Mouse (Mus musculus) neural tube, embryonic 12.5 days (tissue): ENCODE data around the gene Imp3. TPM values are rescaled to one million over a fixed set of nuclear protein-coding genes. Genes with fewer than 3 reads are reported as not detected.
A peak's percentile ranks its signal among the peaks of the same experiment; 100 is the strongest.
"Not testable (repeated sequence)": the region's sequence is repeated elsewhere in the genome, so short reads cannot be mapped to it uniquely, and the experiment has no call there.

Experiments
- ATAC-seq: fragments of 200-750 bp; cut with Nextera tagmentation; 2 replicates; pipeline ENCODE4 v1.8.0; 2017; ENCODE audit warnings: low read depth, mild to moderate bottlenecking, moderate TSS enrichment, moderate library complexity; ENCODE audit not compliant: low FRiP score
- H3K27ac ChIP-seq: fragments of 300-500 bp; sonication (generic); 2 replicates; pipeline ENCODE4 v1.5.1; 2016
- H3K27me3 ChIP-seq: fragments of 300-500 bp; sonication (generic); replicated peaks from 2 replicates; pipeline ENCODE4 v1.6.1; 2016; ENCODE audit warnings: mild to moderate bottlenecking
- H3K36me3 ChIP-seq: fragments of 300-500 bp; sonication (generic); 2 replicates; pipeline ENCODE4 v1.6.1; 2016; ENCODE audit warnings: mild to moderate bottlenecking
- H3K4me1 ChIP-seq: fragments of 300-500 bp; sonication (generic); 2 replicates; pipeline ENCODE4 v1.6.1; 2016
- H3K4me2 ChIP-seq: fragments of 300-500 bp; sonication (generic); replicated peaks from 2 replicates; pipeline ENCODE4 v1.6.1; 2016; ENCODE audit warnings: mild to moderate bottlenecking
- H3K4me3 ChIP-seq: fragments of 300-500 bp; sonication (generic); 2 replicates; pipeline ENCODE4 v1.5.1; 2016
- H3K9ac ChIP-seq: fragments of 300-500 bp; sonication (generic); 2 replicates; pipeline ENCODE4 v1.6.1; 2016; ENCODE audit warnings: mild to moderate bottlenecking
- H3K9me3 ChIP-seq: fragments of 300-500 bp; sonication (generic); 2 replicates; pipeline ENCODE4 v1.6.1; 2016; ENCODE audit warnings: mild to moderate bottlenecking
- WGBS: fragments of 180-500 bp; shearing (Covaris S2); methylation state at CpG from one replicate; pipeline ENCODE4 v1.1.7; 2016; 5-methylcytosine and 5-hydroxymethylcytosine counted together
- polyA plus RNA-seq: library from polyadenylated mRNA; unstranded; fragments of >200 nt; fragmentation: Nextera tagmentation; extraction: Ambion mirVana; gene quantifications from 2 replicates; pipeline ENCODE4 v1.2.1, GENCODE M21; 2016

The Imp3 gene
- polyA plus RNA-seq, 1 experiment from 2014 or later = 67.8 TPM

DNA sequence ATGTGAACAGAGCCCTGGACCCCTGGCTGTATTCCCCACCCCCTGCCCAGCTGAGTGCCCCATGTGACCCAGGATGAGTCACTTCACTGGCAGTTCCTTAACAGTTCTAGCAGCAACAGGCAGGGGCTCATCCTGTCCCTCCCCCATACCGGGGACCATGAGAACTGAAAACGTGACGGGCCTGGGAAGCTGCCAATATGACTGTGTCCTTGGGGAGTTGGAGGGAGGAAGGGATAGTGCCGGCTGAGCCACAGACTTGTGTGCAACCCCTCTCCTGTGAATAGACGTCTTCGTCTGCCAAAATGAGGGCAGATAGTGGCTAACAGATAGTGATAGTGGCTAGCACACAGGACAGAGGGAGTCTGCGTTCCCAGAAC is 12.6 kb upstream of the Imp3 start:
- H3K9me3 ChIP-seq = no peaks in the 10 kb centered on the region
- H3K27ac ChIP-seq = no peak overlapping the region
- H3K4me1 ChIP-seq = peaks cover 44% of the 10 kb centered on the region
- peak overlapping the region; percentile 13 for H3K9ac ChIP-seq
- 0 out of 2 replicates have a peak overlapping the region, but pooled peaks have one; percentile 1 for H3K4me3 ChIP-seq
- H3K36me3 ChIP-seq = peaks cover 9% of the 10 kb centered on the region
- 37% methylated on average over 7 of the region's 7 CpGs for WGBS
- H3K27me3 ChIP-seq = no peaks in the 10 kb centered on the region; the same call in 1 of the 2 replicates
- 0 out of 2 replicates have a peak, but pooled peaks have one; percentile 19 for ATAC-seq
- H3K4me2 ChIP-seq = peak overlapping the region; percentile 46

DNA sequence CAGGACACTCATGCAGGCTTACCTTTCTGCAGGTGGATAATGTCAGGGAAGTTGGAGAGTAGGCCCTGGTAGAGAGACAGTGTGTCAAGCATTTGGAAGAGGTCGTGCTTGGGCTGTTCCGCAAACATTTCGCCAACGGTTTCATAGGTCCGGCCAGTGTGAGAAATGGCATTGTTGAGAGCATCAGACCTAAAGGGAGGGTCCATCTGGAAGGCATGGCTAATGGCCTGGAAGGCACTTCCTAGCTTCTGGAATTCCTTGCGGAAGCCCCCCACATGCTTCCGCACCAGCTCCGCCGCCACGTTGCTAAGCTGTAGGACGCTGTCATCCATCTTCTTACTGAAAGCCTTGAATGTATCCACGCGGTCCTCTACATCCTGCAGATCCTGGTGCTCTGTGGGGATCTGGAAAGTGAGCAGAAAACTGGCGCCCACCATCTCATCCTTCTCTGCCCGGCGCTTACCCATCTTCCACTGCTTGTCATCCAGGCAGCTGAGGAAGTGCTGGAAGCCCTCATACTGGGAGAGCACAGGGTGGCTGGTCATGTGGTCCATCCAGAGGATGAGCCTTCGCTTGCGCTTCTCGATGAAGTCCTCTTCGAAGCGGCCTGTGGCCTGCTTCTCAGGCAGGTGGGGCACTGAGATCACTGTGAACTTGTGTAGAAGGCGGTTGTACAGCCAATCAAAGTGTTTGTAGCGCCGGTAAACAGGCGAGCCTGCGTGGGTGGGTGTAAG is 11.8 kb upstream of the Imp3 start:
- Histone ChIP-seq H3K4me1 (peaks cover 44% of the 10 kb centered on the region), H3K27ac (no peak overlapping the region), H3K9me3 (no peaks in the 10 kb centered on the region), H3K4me2 (peak overlapping the region; percentile 46), H3K4me3 (no peak overlapping the region), H3K9ac (no peak overlapping the region), H3K36me3 (peaks cover 9% of the 10 kb centered on the region), H3K27me3 (no peaks in the 10 kb centered on the region; the same call in 1 of the 2 replicates)
- 84% methylated on average over 26 of the region's 26 CpGs for WGBS
- ATAC-seq = no peak

DNA sequence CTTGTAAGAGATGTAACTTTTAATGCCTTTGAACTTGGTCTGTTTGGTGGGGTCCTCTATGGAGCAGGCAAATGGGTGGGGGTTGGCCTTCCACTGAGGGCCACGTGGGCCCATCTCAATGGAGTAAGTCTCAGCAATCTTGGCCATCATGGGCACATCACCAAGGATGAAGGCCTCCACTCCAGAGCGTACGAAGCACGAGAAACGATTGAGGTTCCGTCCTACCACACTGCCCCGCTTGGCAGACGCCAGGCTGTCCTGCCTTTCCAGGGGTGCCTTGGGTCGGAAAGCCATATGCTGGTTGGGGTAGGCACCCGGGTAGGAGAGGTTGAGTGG is 11.3 kb upstream of the Imp3 start:
- Histone ChIP-seq H3K36me3 (peaks cover 9% of the 10 kb centered on the region), H3K4me2 (peak overlapping the region; percentile 70), H3K4me1 (peaks cover 44% of the 10 kb centered on the region)

GRCm38 (mm10) chr9:56926387-56926786 is 10.9 kb upstream of the Imp3 start:
- 88% methylated on average over 10 of the region's 10 CpGs for WGBS

More for the DNA sequence above, 11.3 kb upstream of the Imp3 start:
- WGBS = 96% methylated on average over 10 of the region's 10 CpGs
- H3K9ac ChIP-seq = no peak overlapping the region
- H3K27me3 ChIP-seq = no peaks in the 10 kb centered on the region; the same call in 1 of the 2 replicates
- H3K9me3 ChIP-seq = no peaks in the 10 kb centered on the region
- no peak overlapping the region for H3K4me3 ChIP-seq
- ATAC-seq = no peak
- H3K27ac ChIP-seq = no peak overlapping the region

DNA sequence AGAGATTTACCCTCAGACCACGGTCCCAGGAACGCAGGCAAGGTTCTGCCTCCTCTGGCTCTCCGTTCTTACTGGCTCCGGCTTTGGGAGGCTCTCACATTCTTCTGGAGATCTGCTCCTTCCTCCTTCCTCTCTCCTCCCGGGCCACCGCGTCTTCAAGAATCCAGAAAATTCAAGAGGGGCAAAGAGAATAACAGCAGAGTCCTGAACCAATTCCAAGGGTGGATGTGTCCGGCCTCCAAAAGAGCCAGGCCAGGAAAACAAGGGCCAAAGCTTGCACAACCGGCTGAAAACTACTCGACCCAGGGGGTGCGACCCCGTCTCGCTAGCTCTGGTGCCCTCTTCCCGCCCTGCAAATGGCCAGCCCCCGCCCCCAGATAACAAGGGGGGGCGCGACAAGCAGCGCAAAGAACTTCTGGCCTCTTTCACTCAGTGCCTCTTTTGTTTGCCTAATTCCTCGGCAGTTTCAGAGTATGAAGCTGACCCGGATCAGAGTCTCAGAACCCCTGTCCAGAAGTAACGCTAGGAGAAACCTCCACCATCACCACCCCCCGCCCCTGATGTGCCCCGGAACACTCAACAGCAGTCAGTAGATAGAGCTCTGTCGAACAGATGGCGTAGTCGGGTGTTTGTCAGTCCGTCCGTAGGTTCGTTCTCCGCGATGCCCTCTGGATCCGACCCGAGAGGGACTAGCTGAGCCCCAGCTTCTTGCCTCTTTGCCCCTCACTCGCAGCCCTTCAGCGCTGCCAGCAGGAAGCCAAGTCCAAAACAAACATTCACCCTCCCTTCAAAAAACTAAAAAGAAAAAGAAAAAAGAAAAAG is 9.9 kb upstream of the Imp3 start:
- under 1% methylated on average over 35 of the region's 35 CpGs for WGBS

More at GRCm38 (mm10) chr9:56926387-56926786, 10.9 kb upstream of the Imp3 start:
- ATAC-seq = no peak
- H3K27me3 ChIP-seq = peaks cover 1% of the 10 kb centered on the region; the same call in 1 of the 2 replicates
- no peak overlapping the region for H3K27ac ChIP-seq
- peak overlapping the region; percentile 70 for H3K4me2 ChIP-seq
- peaks cover 9% of the 10 kb centered on the region for H3K36me3 ChIP-seq
- H3K9ac ChIP-seq = no peak overlapping the region
- no peaks in the 10 kb centered on the region for H3K9me3 ChIP-seq
- H3K4me3 ChIP-seq = no peak overlapping the region
- H3K4me1 ChIP-seq = peaks cover 44% of the 10 kb centered on the region

DNA sequence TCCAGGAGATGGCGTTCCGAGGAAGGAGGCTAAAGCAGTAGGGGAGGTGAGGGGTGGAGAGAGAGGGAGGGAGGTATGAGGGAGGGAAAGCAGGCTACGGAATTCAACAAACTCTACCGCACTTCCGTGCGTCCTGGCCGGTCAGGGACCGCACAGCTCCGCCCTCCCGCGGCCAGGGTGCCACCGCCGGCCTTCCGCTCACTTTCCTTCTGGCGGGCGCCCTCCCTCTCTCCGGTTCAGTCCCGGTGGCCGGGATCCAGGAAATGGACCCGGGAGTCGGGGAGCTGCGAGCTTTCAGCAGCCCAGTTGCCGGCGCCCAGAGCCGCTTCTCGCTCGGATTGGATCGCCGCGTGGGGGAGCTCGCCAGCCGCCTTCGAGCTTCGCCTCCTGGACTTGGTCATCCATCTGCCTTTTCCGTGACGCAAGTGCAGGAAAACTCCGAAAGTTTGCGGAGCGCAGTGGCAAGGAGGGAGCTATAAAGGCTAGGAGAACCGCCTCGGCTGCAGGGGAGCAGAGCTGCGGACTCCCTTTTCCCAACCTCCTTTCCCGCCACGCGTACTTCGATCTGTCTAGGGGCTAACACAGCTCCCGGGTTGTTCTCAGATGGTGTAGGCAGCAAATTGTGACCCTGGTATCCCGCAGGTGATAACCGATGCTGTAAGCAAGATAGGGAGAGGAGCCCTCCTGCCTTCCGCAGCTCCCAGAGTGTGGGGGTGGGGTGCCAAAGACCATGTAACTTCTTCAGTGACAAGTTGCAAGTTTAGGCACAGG is 9.0 kb upstream of the Imp3 start, which contains the start of gene Snx33:
TSS of gene Snx33 (minus strand) at position 331 of the 771 bp plus-strand sequence.
- H3K36me3 ChIP-seq = no peaks in the 10 kb centered on the region; the same call in 1 of the 2 replicates
- ATAC-seq = peak; percentile 78
- H3K9ac ChIP-seq = peak within 1 kb of the TSS; percentile 59
- peak within 1 kb of the TSS; percentile 53; the same call in 1 of the 2 replicates for H3K27ac ChIP-seq
- H3K4me1 ChIP-seq = peaks cover 43% of the 10 kb centered on the region
- under 1% methylated on average over 50 of the region's 50 CpGs for WGBS
- no peaks in the 10 kb centered on the region for H3K9me3 ChIP-seq
- peaks cover 3% of the 10 kb centered on the region; the same call in 1 of the 2 replicates for H3K27me3 ChIP-seq
- peak within 1 kb of the TSS; percentile 65 for H3K4me3 ChIP-seq
- H3K4me2 ChIP-seq = peak within 1 kb of the TSS; percentile 70

More for the DNA sequence above, 9.9 kb upstream of the Imp3 start:
- Histone ChIP-seq H3K9ac (peak overlapping the region; percentile 59), H3K27ac (no peak overlapping the region), H3K36me3 (no peaks in the 10 kb centered on the region; the same call in 1 of the 2 replicates), H3K4me1 (peaks cover 44% of the 10 kb centered on the region), H3K4me2 (peak overlapping the region; percentile 70), H3K27me3 (peaks cover 3% of the 10 kb centered on the region; the same call in 1 of the 2 replicates), H3K4me3 (peak overlapping the region; percentile 65), H3K9me3 (no peaks in the 10 kb centered on the region)
- peak; percentile 35 for ATAC-seq

DNA sequence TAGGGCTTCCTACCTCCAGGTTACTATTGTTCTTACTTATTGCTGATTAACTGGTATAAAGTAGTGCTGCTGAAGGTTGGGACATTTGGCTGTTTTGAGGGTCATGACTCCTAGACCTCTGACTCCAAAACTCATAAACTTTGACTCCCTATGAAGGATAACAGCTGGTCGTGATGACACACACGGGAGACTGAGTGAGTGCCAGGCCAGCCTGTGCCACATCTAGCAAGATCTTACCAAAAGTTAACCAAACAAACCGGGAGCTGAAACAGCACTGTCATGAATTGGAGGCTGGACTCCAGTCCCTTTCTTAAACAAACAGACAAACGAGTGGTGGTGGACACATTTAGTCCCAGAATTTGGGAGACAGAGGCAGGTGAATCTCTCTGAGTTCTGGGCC is 7.8 kb upstream of the Imp3 start:
- no peak overlapping the region for H3K9ac ChIP-seq
- no peaks in the 10 kb centered on the region for H3K9me3 ChIP-seq
- no peak overlapping the region for H3K4me3 ChIP-seq
- WGBS = 59% methylated on average over 4 of the region's 4 CpGs
- no peak overlapping the region for H3K4me2 ChIP-seq
- H3K27me3 ChIP-seq = peaks cover 3% of the 10 kb centered on the region; the same call in 1 of the 2 replicates
- H3K27ac ChIP-seq = no peak overlapping the region
- ATAC-seq = no peak
- H3K36me3 ChIP-seq = no peaks in the 10 kb centered on the region
- H3K4me1 ChIP-seq = peaks cover 30% of the 10 kb centered on the region

- no peak overlapping the region for H3K4me3 ChIP-seq
- H3K27me3 ChIP-seq = peaks cover 3% of the 10 kb centered on the region; the same call in 1 of the 2 replicates
- no peak overlapping the region for H3K9ac ChIP-seq
- no peak overlapping the region for H3K4me2 ChIP-seq
- no peaks in the 10 kb centered on the region for H3K9me3 ChIP-seq
- ATAC-seq = no peak
- WGBS = 86% methylated on average over 1 of the region's 1 CpGs
- no peaks in the 10 kb centered on the region for H3K36me3 ChIP-seq
- peaks cover 19% of the 10 kb centered on the region for H3K4me1 ChIP-seq
- no peak overlapping the region for H3K27ac ChIP-seq
These were observed 6.7 kb upstream of the Imp3 start for GRCm38 (mm10) chr9:56930556-56930955.

GRCm38 (mm10) chr9:56936861-56937222 is 433 bp upstream of the Imp3 start:
- H3K4me3 ChIP-seq = peak overlapping the region; percentile 59
- WGBS = 19% methylated on average over 6 of the region's 6 CpGs
- peak overlapping the region; percentile 91 for H3K4me2 ChIP-seq
- no peak; the same call in 1 of the 2 replicates for ATAC-seq
- no peaks in the 10 kb centered on the region for H3K9me3 ChIP-seq
- H3K27ac ChIP-seq = no peak overlapping the region
- H3K27me3 ChIP-seq = no peaks in the 10 kb centered on the region
- H3K4me1 ChIP-seq = peaks cover 15% of the 10 kb centered on the region
- no peak overlapping the region for H3K9ac ChIP-seq
- no peaks in the 10 kb centered on the region for H3K36me3 ChIP-seq

- H3K4me1 ChIP-seq = peaks cover 15% of the 10 kb centered on the region
- H3K9me3 ChIP-seq = no peaks in the 10 kb centered on the region
- H3K4me2 ChIP-seq = peak overlapping the region; percentile 91
- no peak overlapping the region for H3K27ac ChIP-seq
- WGBS = 6% methylated on average over 7 of the region's 7 CpGs
- no peaks in the 10 kb centered on the region for H3K36me3 ChIP-seq
- no peak for ATAC-seq
- peak overlapping the region; percentile 65 for H3K9ac ChIP-seq
- H3K4me3 ChIP-seq = peak overlapping the region; percentile 59
- H3K27me3 ChIP-seq = no peaks in the 10 kb centered on the region
These were observed 1.1 kb downstream of the Imp3 start for GRCm38 (mm10) chr9:56938374-56938773.

- not testable (repeated sequence) for H3K4me3 ChIP-seq, H3K27ac ChIP-seq, H3K27me3 ChIP-seq, ATAC-seq, H3K36me3 ChIP-seq, H3K9ac ChIP-seq, H3K4me2 ChIP-seq, H3K9me3 ChIP-seq
- H3K4me1 ChIP-seq = peaks cover 10% of the 10 kb centered on the region
- WGBS = 32% methylated on average over 3 of the region's 3 CpGs
These were observed 10.2 kb downstream of the Imp3 start for GRCm38 (mm10) chr9:56947481-56947880.
